Mouse (Mus musculus) liver, embryonic 14.5 days (tissue): ENCODE data around the gene B4galt3. TPM values are rescaled to one million over a fixed set of nuclear protein-coding genes. Genes with fewer than 3 reads are reported as not detected.
"Not testable (repeated sequence)": the region's sequence is repeated elsewhere in the genome, so short reads cannot be mapped to it uniquely, and the experiment has no call there.

Source experiments
- ATAC-seq: fragments of 200-750 bp; cut with Nextera tagmentation; 2 replicates; pipeline ENCODE4 v1.8.0; 2017; ENCODE audit warnings: moderate number of reproducible peaks, mild to moderate bottlenecking, moderate library complexity; ENCODE audit not compliant: insufficient read depth
- DNase-seq, 3 experiments: peaks; one replicate each; pipeline ENCODE4 v3.0.0-alpha.2; 2012 to 2013; ENCODE audit warnings: low read depth in 3 of 3, low spot score in 3 of 3
- H3K27ac ChIP-seq: fragments of 300-500 bp; sonication (generic); 2 replicates; pipeline ENCODE4 v1.5.1; 2014; ENCODE audit warnings: moderate library complexity, mild to moderate bottlenecking, control low read depth, inconsistent platforms
- H3K27me3 ChIP-seq: fragments of 300-500 bp; sonication (generic); 2 replicates; pipeline ENCODE4 v1.6.1; 2014; ENCODE audit warnings: mild to moderate bottlenecking, low read length, moderate library complexity; ENCODE audit not compliant: control insufficient read depth, insufficient read depth
- H3K36me3 ChIP-seq: fragments of 300-500 bp; sonication (generic); replicated peaks from 2 replicates; pipeline ENCODE4 v1.6.1; 2014; ENCODE audit warnings: low read depth; ENCODE audit not compliant: control insufficient read depth, insufficient read depth
- H3K4me1 ChIP-seq, 2 experiments: fragments of 200-500 bp in 1 of 2; fragments of 300-500 bp in 1 of 2; sonication (generic) in 1 of 2; replicated peaks; 2 replicates each; pipeline ENCODE4 v1.6.1; 2012 to 2014; ENCODE audit warnings: antibody characterized with exemption in 1 of 2, inconsistent platforms in 1 of 2, low read length in 1 of 2; ENCODE audit not compliant: control insufficient read depth in 2 of 2, insufficient read depth in 2 of 2
- H3K4me2 ChIP-seq: fragments of 300-500 bp; sonication (generic); 2 replicates; pipeline ENCODE4 v1.6.1; 2014; ENCODE audit warnings: low read depth, mild to moderate bottlenecking, control low read depth, moderate library complexity
- H3K4me3 ChIP-seq, 2 experiments: fragments of 200-500 bp in 1 of 2; fragments of 300-500 bp in 1 of 2; sonication (generic) in 1 of 2; 2 replicates each; pipeline ENCODE4 v1.5.1; 2012 to 2014; ENCODE audit warnings: low read depth in 2 of 2, low read length in 2 of 2, mild to moderate bottlenecking in 2 of 2, control low read depth in 1 of 2, inconsistent platforms in 1 of 2, moderate library complexity in 1 of 2; ENCODE audit not compliant: insufficient read depth in 1 of 2
- H3K9ac ChIP-seq: fragments of 300-500 bp; sonication (generic); replicated peaks from 2 replicates; pipeline ENCODE4 v1.6.1; 2014; ENCODE audit warnings: mild to moderate bottlenecking, control low read depth, moderate library complexity
- H3K9me3 ChIP-seq: fragments of 300-500 bp; sonication (generic); 2 replicates; pipeline ENCODE4 v1.6.1; 2016; ENCODE audit warnings: low read length, mixed read lengths; ENCODE audit not compliant: control insufficient read depth
- CTCF ChIP-seq: IDR thresholded peaks from 2 replicates; pipeline ENCODE4 v1.5.1; 2016; ENCODE audit warnings: antibody characterized with exemption, low read depth, control low read depth
- EP300 ChIP-seq: IDR thresholded peaks from 2 replicates; pipeline ENCODE4 v1.6.1; 2016; ENCODE audit warnings: antibody characterized with exemption, low read depth
- WGBS: fragments of 180-500 bp; shearing (Covaris S2); extraction: QIAGEN DNeasy Blood & Tissue Kit; methylation state at CpG from one replicate; pipeline ENCODE4 v1.1.7; 2014; ENCODE audit not compliant: insufficient replicate concordance; 5-methylcytosine and 5-hydroxymethylcytosine counted together
- polyA plus RNA-seq, 2 experiments: library from polyadenylated mRNA; depleted of rRNA in 1 of 2; stranded (reverse) in 1 of 2; unstranded in 1 of 2; fragments of >200 nt; fragmentation: Nextera tagmentation in 1 of 2; extraction: Ambion mirVana in 1 of 2; gene quantifications; 2 replicates each; pipeline versions ENCODE4 v1.2.1 to v1.2.3; 2012 to 2014

B4galt3 gene
- polyA plus RNA-seq, 2 experiments: 12.7 to 14.5 TPM

DNA sequence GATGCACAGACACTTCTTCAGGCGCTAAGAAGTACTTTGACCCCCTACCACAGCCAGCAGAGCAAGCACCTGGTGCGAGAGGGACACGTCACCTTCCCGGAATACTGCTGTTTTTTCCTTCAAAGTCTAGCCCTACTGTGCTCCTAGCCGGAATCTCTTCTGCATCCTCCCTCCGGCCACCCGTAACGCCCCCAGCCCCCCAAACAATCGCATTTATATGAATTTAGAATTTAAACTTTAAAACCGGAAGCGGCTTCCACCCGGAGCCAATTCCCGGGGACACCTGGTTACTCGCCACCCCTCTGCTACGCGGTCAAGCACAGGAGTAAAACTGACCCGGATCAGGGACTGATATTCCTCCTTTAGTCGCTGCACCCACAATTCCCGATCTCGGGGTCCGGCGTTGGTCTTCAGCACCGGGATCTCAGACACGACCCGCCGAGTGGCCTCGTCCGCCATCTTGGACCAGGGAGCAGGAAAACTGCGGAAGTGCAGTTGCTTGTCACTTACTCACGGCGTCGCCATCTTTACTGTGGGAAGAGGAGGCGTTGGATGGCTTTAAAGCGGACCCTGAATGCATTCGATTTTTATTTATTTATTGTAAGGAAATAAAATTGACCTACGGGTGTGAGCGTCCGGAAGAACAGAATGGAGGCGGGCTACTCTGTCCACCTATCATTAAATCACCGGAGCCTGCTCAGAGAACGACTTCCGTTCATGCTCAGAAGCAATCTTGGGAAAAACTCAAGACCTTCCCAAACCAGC lies 24.4 kb downstream of the B4galt3 start, which contains the start of gene Ufc1:
Gene Ufc1, minus strand, starts transcription at position 727 of the 765 bp plus-strand sequence.
- WGBS: under 1% methylated on average over 42 of the region's 42 CpGs
- peak; percentile 78 for ATAC-seq
- peak; percentile 72 to 77 (median 73) for DNase-seq

DNA sequence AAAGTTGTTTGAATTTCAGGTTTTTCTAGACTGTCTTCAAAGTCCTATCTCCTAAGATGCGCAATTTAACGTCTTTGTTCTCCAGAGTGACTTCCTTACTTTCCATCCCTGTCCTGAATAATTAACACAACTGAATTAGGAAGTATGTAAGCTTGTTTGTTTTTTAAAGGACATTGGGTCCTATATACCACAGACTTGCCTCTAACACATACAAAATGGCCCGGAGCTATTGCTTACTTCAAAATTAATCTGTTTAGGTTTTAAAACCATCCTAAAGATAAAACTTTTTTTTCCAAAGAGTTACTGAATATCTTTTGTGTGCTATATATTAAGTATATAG lies 24.9 kb downstream of the B4galt3 start:
- H3K4me2 ChIP-seq: peak overlapping the region; percentile 76
- WGBS: 10% methylated on average over 3 of the region's 3 CpGs
- DNase-seq: no peak
- H3K4me3 ChIP-seq: peak overlapping the region; percentile 94 to 99
- peaks cover 12% of the 10 kb centered on the region for H3K27me3 ChIP-seq
- H3K9ac ChIP-seq: peak overlapping the region; percentile 95
- no peaks in the 10 kb centered on the region for H3K9me3 ChIP-seq
- 0 out of 2 replicates have a peak, but pooled peaks have one; percentile 2 for ATAC-seq
- H3K36me3 ChIP-seq: no peaks in the 10 kb centered on the region
- peak overlapping the region; percentile 88 for H3K27ac ChIP-seq
- H3K4me1 ChIP-seq: peaks cover 13 to 24% of the 10 kb centered on the region in 2 experiments
- TF ChIP-seq CTCF (no peak), EP300 (no peak)

More for the DNA sequence above, 24.4 kb downstream of the B4galt3 start, which contains the start of gene Ufc1:
- peak within 1 kb of the TSS; percentile 88 for H3K27ac ChIP-seq
- no peak for TF ChIP-seq EP300
- peak; percentile 61 for TF ChIP-seq CTCF
- H3K9me3 ChIP-seq: no peaks in the 10 kb centered on the region
- no peaks in the 10 kb centered on the region; the same call in 1 of the 2 replicates for H3K36me3 ChIP-seq
- peak within 1 kb of the TSS; percentile 94 to 99 for H3K4me3 ChIP-seq
- peaks cover 12% of the 10 kb centered on the region for H3K27me3 ChIP-seq
- peaks cover 13 to 24% of the 10 kb centered on the region in 2 experiments for H3K4me1 ChIP-seq
- H3K9ac ChIP-seq: peak within 1 kb of the TSS; percentile 95
- peak within 1 kb of the TSS; percentile 76 for H3K4me2 ChIP-seq

DNA sequence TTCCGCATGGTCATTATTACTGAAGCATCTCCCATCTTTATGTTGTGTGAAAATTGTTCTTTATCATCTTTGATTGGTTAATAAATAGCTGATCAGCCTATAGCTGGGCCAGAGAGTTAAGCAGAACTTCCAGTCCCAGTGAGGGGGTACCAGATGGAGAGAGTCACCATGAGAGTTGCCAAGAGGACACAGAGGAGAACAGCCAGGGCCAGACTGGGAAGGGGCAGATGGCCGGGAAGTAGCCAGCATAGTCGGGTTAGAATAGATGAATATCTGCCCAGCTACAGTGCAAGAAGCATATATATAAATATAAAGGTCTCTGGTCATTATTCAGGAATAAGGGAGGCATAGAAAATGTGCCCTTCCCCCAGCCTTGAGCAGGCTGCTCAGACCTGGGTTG lies 28.1 kb downstream of the B4galt3 start:
- TF ChIP-seq CTCF: no peak
- no peak for TF ChIP-seq EP300
- H3K4me3 ChIP-seq: no peak overlapping the region
- H3K27ac ChIP-seq: no peak overlapping the region
- peaks cover 12% of the 10 kb centered on the region for H3K27me3 ChIP-seq
- no peak overlapping the region for H3K9ac ChIP-seq
- H3K4me1 ChIP-seq: peaks cover 3 to 11% of the 10 kb centered on the region in 2 experiments
- no peak overlapping the region for H3K4me2 ChIP-seq
- no peaks in the 10 kb centered on the region for H3K36me3 ChIP-seq
- WGBS: 52% methylated on average over 3 of the region's 3 CpGs
- H3K9me3 ChIP-seq: no peaks in the 10 kb centered on the region
- ATAC-seq: no peak
- DNase-seq: no peak

DNA sequence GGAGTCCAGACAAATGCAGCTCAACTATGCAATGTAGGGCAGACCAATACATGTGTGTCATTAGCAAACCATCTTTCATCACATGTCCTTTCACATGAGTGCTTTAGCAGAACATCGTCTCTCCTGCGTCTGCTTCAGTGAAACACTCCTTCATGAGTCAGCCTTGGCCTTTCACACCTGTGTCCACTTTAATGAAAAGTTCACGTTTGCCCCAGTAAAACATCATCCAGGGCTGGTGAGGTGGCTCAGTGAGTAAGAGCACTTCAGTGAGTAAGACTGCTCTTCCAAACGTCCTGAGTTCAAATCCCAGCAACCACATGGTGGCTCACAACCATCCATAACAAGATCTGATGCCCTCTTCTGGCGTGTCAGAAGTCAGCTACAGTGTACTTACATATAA lies 36.0 kb downstream of the B4galt3 start:
- ATAC-seq: not testable (repeated sequence)
- WGBS: 52% methylated on average over 5 of the region's 5 CpGs

DNA sequence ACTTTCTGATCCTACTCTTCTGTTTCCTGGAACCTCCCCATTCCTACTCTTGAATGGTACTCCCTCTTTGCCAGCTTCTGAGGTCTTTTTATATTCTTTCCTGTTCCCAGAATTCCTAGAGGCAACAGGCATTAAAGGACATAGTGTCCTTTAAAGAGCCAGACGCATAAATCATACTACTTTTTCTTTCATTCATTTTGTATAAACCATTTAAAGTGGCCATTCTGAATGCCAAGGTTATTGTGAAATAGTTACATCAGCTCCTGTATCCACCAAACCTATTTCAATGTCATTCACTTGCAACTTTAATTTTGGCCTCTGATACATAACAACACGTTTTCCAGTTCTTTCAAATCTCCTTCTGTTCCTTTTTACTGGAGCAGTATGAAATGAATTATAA lies 39.2 kb downstream of the B4galt3 start:
- Histone ChIP-seq H3K9me3 (no peaks in the 10 kb centered on the region), H3K4me1 (no peaks in the 10 kb centered on the region), H3K27me3 (peaks cover 4% of the 10 kb centered on the region; the same call in 1 of the 2 replicates), H3K4me3 (no peak overlapping the region), H3K36me3 (no peaks in the 10 kb centered on the region), H3K9ac (no peak overlapping the region), H3K27ac (no peak overlapping the region), H3K4me2 (no peak overlapping the region)
- no peak for ATAC-seq
- whole genome bisulfite sequencing: 37% methylated on average over 2 of the region's 2 CpGs
- no peak for DNase-seq
- TF ChIP-seq EP300: no peak

More for the DNA sequence above, 36.0 kb downstream of the B4galt3 start:
- H3K9me3 ChIP-seq, H3K4me1 ChIP-seq, H3K36me3 ChIP-seq, H3K9ac ChIP-seq, H3K4me3 ChIP-seq, DNase-seq, H3K4me2 ChIP-seq, H3K27ac ChIP-seq, H3K27me3 ChIP-seq: not testable (repeated sequence)
